Mouse (Mus musculus) liver, postnatal 0 days (tissue): Measurements from ENCODE around the gene Zdhhc4.

Source experiments
- CTCF ChIP-seq: sonication (generic); IDR thresholded peaks from 2 replicates; pipeline ENCODE4 v1.5.1; 2016; ENCODE audit warnings: antibody characterized with exemption, low read depth
- EP300 ChIP-seq: IDR thresholded peaks from 2 replicates; pipeline ENCODE4 v1.6.1; 2016; ENCODE audit warnings: antibody characterized with exemption, low read depth, mild to moderate bottlenecking

- TF ChIP-seq CTCF (no peak), EP300 (no peak)
Measured at GRCm38 (mm10) chr5:143295330-143295729, 33.7 kb downstream of the Zdhhc4 start.
